Mouse (Mus musculus) ES-E14 (cell line): ENCODE measurements around the gene Nrn1. TPM values are rescaled to one million over a fixed set of nuclear protein-coding genes. Genes with fewer than 3 reads are reported as not detected.
A peak's percentile ranks its signal among the peaks of the same experiment; 100 is the strongest.

Source experiments
- DNase-seq: peaks from one replicate; pipeline ENCODE4 v3.0.0-alpha.2; 2013; ENCODE audit warnings: low read depth, low spot score
- H3K27ac ChIP-seq: 2 replicates; pipeline ENCODE4 v1.5.1; 2012; ENCODE audit warnings: low read depth, mild to moderate bottlenecking, low read length, moderate library complexity, mixed read lengths; ENCODE audit not compliant: poor library complexity, insufficient read depth, severe bottlenecking
- H3K36me3 ChIP-seq: 2 replicates; pipeline ENCODE4 v1.6.1; 2012; ENCODE audit warnings: mild to moderate bottlenecking, low read length, moderate library complexity, mixed read lengths; ENCODE audit not compliant: control insufficient read depth, poor library complexity, insufficient read depth, severe bottlenecking
- H3K4me1 ChIP-seq, 2 experiments: fragments of 150-350 bp in 1 of 2; sonication (generic) in 1 of 2; 2 replicates each; pipeline ENCODE4 v1.6.1; 2012; ENCODE audit warnings: low read length in 2 of 2, mild to moderate bottlenecking in 1 of 2, mixed read lengths in 1 of 2; ENCODE audit not compliant: control insufficient read depth in 2 of 2, insufficient read depth in 2 of 2, poor library complexity in 1 of 2
- H3K4me3 ChIP-seq, 2 experiments: fragments of 150-350 bp in 1 of 2; sonication (generic) in 1 of 2; 2 replicates each; pipeline ENCODE4 v1.5.1; 2012; ENCODE audit warnings: low read length in 2 of 2, low read depth in 1 of 2, mild to moderate bottlenecking in 1 of 2, mixed read lengths in 1 of 2; ENCODE audit not compliant: insufficient read depth in 1 of 2, poor library complexity in 1 of 2, severe bottlenecking in 1 of 2
- H3K9ac ChIP-seq: 2 replicates; pipeline ENCODE4 v1.6.1; 2012; ENCODE audit warnings: low read depth, mild to moderate bottlenecking, low read length, mixed read lengths; ENCODE audit not compliant: poor library complexity, insufficient read depth, severe bottlenecking
- H3K9me3 ChIP-seq: fragments of 150-350 bp; sonication (generic); 2 replicates; pipeline ENCODE4 v1.6.1; 2012; ENCODE audit warnings: low read depth, mild to moderate bottlenecking, low read length; ENCODE audit not compliant: control insufficient read depth, insufficient read depth
- CHD2 ChIP-seq: IDR thresholded peaks from 2 replicates; pipeline ENCODE4 v1.6.1; 2014; ENCODE audit warnings: mild to moderate bottlenecking, low read depth, low read length, inconsistent platforms
- HCFC1 ChIP-seq: IDR thresholded peaks from 2 replicates; pipeline ENCODE4 v1.6.1; 2012; ENCODE audit warnings: low read length, inconsistent platforms, borderline replicate concordance; ENCODE audit not compliant: insufficient read depth
- MAFK ChIP-seq: IDR thresholded peaks from 2 replicates; pipeline ENCODE4 v1.6.1; 2014; ENCODE audit warnings: mild to moderate bottlenecking, low read depth, low read length, inconsistent platforms; ENCODE audit not compliant: insufficient read depth
- ZC3H11A ChIP-seq: IDR thresholded peaks from 2 replicates; pipeline ENCODE4 v1.6.1; 2012; ENCODE audit warnings: low read depth, mild to moderate bottlenecking, inconsistent platforms, low read length, borderline replicate concordance
- ZNF384 ChIP-seq: IDR thresholded peaks from 2 replicates; pipeline ENCODE4 v1.6.1; 2012; ENCODE audit warnings: low read depth, low read length, inconsistent platforms
- in situ Hi-C, 2 experiments: fragments of 600-800 bp; cut with MboI; formaldehyde crosslinking; loops; one replicate each; pipeline ENCODE4 v1.15.1; 2025; ENCODE audit warnings: low sequenced_read_pairs in 2 of 2, inconsistent platforms in 1 of 2; ENCODE audit not compliant: unreplicated experiment in 2 of 2
- total RNA-seq: library from RNA; depleted of rRNA; stranded (reverse); fragments of 300-350 nt; gene quantifications from 2 replicates; pipeline ENCODE4 v1.2.3, GENCODE M21; 2012

Nrn1 gene
- total RNA-seq, 1 experiment, result 0.27 TPM

DNA sequence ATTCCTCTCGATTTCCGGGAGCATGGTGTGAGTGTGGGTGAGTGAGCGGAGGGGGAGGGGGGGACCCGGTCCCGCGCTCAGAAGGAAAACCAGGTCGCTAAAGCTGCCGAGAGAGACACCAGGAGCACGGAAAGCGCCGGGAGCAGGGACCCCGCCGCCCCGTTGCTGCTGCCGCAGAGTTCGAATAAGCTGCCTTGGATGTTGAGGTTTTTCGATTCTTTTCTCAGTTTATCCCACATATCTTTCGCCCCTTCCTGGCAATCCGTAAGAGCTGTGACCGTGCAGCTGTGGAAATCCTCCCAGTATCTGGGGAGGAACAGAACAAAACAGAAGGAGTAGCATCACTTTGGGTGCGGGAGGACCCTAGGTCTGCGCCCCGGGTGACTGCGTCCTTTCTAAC is 8.4 kb downstream of the Nrn1 start:
- Histone ChIP-seq H3K4me1 (peaks cover 0 to 3% of the 10 kb centered on the region in 2 experiments; a peak in 1 of 4 replicates), H3K9me3 (no peaks in the 10 kb centered on the region), H3K27ac (no peak overlapping the region), H3K9ac (no peak overlapping the region), H3K36me3 (no peaks in the 10 kb centered on the region), H3K4me3 (peak overlapping the region; percentile 28 to 56; a peak in 3 of 4 replicates)
- DNase-seq, result no peak
- in situ Hi-C loops, result no loop called here
- TF ChIP-seq CHD2 (no peak), ZNF384 (no peak), ZC3H11A (no peak), HCFC1 (no peak), MAFK (no peak)

DNA sequence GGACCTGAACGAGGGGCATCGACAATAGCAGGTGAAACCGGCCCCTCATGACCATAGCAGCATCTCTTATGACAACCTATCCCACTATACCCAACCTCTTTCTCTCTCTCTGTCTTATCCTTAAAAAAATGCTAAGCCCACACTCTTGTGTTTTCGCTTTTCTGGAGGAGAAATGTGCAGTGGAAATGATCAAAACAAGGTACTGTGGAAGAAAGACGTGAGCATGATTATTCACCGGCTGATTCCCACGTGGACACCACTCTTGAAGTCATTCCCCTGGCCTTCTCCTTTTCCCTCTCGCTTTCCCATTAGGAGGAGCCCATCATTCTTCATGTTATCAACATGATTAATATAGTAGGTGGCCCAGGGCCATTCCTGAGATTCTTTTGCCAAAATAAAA is 9.1 kb downstream of the Nrn1 start:
- in situ Hi-C loops, result no loop called here
- Histone ChIP-seq H3K27ac (no peak overlapping the region), H3K4me3 (no peak overlapping the region), H3K9me3 (no peaks in the 10 kb centered on the region), H3K9ac (no peak overlapping the region), H3K36me3 (no peaks in the 10 kb centered on the region), H3K4me1 (peaks cover 0 to 3% of the 10 kb centered on the region in 2 experiments; a peak in 1 of 4 replicates)
- TF ChIP-seq MAFK (no peak), HCFC1 (no peak), ZC3H11A (no peak), ZNF384 (no peak), CHD2 (no peak)
- no peak for DNase-seq

DNA sequence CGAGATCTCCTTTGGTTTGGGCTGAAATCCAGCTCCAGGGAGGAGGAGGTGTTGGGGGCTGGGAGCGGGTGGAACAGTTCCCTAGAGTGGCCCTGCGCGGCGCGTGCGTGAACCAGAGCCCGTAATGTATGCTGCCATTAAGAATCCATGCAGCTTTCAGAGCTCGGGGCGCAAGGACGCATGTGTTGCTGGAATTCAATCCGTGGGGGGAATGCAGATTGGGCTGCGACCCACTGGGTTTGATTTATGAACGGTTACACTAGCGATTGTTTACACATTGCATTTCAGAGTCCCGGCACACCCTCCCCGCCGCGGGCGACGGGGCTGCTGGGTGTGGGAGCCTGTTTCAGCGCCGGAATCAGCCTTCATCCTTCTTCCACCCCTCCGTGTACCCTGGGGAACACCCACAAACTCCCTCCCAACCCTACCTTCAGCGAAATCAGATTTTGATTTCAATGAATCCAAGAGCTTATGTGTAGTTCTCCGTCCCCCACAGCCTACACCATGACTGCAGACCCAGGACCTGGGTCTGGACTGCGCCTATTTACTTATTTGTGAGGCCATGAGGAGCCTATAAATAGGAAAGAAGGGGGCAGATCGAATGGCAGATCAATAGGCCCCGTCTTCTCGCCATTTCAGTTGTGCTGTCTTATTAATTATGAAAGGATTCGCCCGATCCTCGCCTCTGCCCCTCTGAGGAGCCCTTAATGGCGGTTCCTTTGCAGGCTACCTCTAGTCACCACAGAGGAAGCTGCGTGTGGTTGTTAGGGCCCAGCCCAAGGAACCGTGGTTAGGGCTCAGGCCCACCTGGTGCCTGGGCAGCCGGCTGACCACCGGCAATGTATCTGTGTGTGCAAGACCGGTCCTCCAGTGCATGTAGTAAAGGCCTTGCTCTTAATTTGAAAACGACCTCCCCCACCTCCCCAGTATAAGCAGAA is 10.1 kb downstream of the Nrn1 start:
- H3K36me3 ChIP-seq, result no peaks in the 10 kb centered on the region
- H3K4me1 ChIP-seq, result peaks cover 0 to 3% of the 10 kb centered on the region in 2 experiments; a peak in 1 of 4 replicates
- H3K27ac ChIP-seq, result no peak overlapping the region
- in situ Hi-C loops, result no loop called here
- no peak overlapping the region for H3K9ac ChIP-seq
- TF ChIP-seq ZNF384 (no peak), ZC3H11A (no peak), CHD2 (no peak), MAFK (no peak), HCFC1 (no peak)
- peak overlapping the region in 1 of 2 experiments; percentile 14; a peak in 1 of 4 replicates for H3K4me3 ChIP-seq
- no peaks in the 10 kb centered on the region for H3K9me3 ChIP-seq
- DNase-seq, result no peak

DNA sequence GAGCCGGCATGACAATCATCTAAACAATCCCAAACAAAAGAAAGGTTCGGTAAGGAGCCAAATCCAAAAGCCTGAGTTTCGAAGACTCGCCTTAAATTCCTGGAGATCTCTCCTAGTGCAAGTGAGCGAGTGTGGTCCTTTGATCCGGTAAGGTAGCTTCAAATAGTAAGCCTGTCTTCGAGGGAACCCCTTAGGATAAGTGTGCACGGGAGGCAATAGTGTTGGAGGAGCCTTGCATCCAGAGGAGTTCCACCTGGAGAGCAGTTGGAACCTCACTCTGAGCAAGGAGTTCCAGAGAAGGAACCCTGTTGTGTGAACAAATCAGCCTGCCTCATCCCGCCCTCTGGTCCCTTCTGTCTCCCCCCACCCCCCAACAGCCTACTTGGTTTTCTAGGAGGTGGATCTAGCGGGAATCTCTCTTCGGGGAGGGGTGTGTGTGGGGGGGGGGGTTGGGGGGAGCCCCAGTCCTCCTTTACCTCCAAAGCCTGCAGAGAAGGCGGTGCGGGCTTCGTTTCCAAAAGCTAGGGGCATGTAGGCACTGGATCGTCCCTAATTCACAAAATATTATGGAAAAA is 11.1 kb downstream of the Nrn1 start:
- TF ChIP-seq ZNF384 (no peak), CHD2 (no peak), MAFK (no peak), ZC3H11A (no peak), HCFC1 (no peak)
- Histone ChIP-seq H3K9ac (no peak overlapping the region), H3K4me3 (no peak overlapping the region), H3K4me1 (peaks cover 0 to 3% of the 10 kb centered on the region in 2 experiments; a peak in 1 of 4 replicates), H3K9me3 (no peaks in the 10 kb centered on the region), H3K27ac (no peak overlapping the region), H3K36me3 (no peaks in the 10 kb centered on the region)
- DNase-seq, result no peak
- in situ Hi-C loops, result no loop called here
